Mouse (Mus musculus) limb, embryonic 14.5 days (tissue): Measurements from ENCODE around the gene Rpl7l1. TPM values are rescaled to one million over a fixed set of nuclear protein-coding genes. Genes with fewer than 3 reads are reported as not detected.

ENCODE experiments used
- ATAC-seq: fragments of 200-750 bp; cut with Nextera tagmentation; 2 replicates; pipeline ENCODE4 v1.8.0; 2017; ENCODE audit warnings: low read depth, moderate number of reproducible peaks, moderate TSS enrichment; ENCODE audit not compliant: low FRiP score
- DNase-seq: peaks from one replicate; pipeline ENCODE4 v3.0.0-alpha.2; 2015; ENCODE audit warnings: low spot score
- H3K27ac ChIP-seq: fragments of 300-500 bp; sonication (generic); replicated peaks from 2 replicates; pipeline ENCODE4 v1.5.1; 2014; ENCODE audit warnings: low read depth, mild to moderate bottlenecking, low read length, moderate library complexity, mixed read lengths
- H3K27me3 ChIP-seq: fragments of 300-500 bp; sonication (generic); 2 replicates; pipeline ENCODE4 v1.6.1; 2014; ENCODE audit warnings: low read length, mixed read lengths; ENCODE audit not compliant: control insufficient read depth, insufficient read depth
- H3K36me3 ChIP-seq: fragments of 300-500 bp; sonication (generic); 2 replicates; pipeline ENCODE4 v1.6.1; 2014; ENCODE audit warnings: mild to moderate bottlenecking, low read length, moderate library complexity, mixed read lengths; ENCODE audit not compliant: control insufficient read depth, insufficient read depth
- H3K4me1 ChIP-seq: fragments of 300-500 bp; sonication (generic); 2 replicates; pipeline ENCODE4 v1.6.1; 2014; ENCODE audit warnings: antibody characterized with exemption, low read length, mixed read lengths; ENCODE audit not compliant: control insufficient read depth, insufficient read depth
- H3K4me2 ChIP-seq: fragments of 300-500 bp; sonication (generic); replicated peaks from 2 replicates; pipeline ENCODE4 v1.6.1; 2014; ENCODE audit warnings: low read depth, mild to moderate bottlenecking, low read length, moderate library complexity; ENCODE audit not compliant: severe bottlenecking
- H3K4me3 ChIP-seq: fragments of 300-500 bp; sonication (generic); replicated peaks from 2 replicates; pipeline ENCODE4 v1.5.1; 2014; ENCODE audit warnings: low read length
- H3K9ac ChIP-seq: fragments of 300-500 bp; sonication (generic); 2 replicates; pipeline ENCODE4 v1.6.1; 2014; ENCODE audit warnings: mild to moderate bottlenecking, low read depth, low read length, moderate library complexity; ENCODE audit not compliant: severe bottlenecking
- H3K9me3 ChIP-seq: fragments of 300-500 bp; sonication (generic); 2 replicates; pipeline ENCODE4 v1.6.1; 2016; ENCODE audit warnings: low read length; ENCODE audit not compliant: control insufficient read depth
- POLR2A ChIP-seq: fragments of 200-500 bp; IDR thresholded peaks from 2 replicates; pipeline ENCODE4 v1.8.0; 2012; ENCODE audit warnings: inconsistent platforms, mild to moderate bottlenecking, moderate library complexity, borderline replicate concordance; ENCODE audit not compliant: insufficient read depth, insufficient read length; ENCODE audit errors: extremely low read depth
- WGBS: fragments of 180-500 bp; shearing (Covaris S2); extraction: QIAGEN DNeasy Blood & Tissue Kit; methylation state at CpG from one replicate; pipeline ENCODE4 v1.1.7; 2014; 5-methylcytosine and 5-hydroxymethylcytosine counted together
- polyA plus RNA-seq, 2 experiments: library from polyadenylated mRNA; depleted of rRNA in 1 of 2; stranded (reverse) in 1 of 2; unstranded in 1 of 2; fragments of >200 nt; fragmentation: Nextera tagmentation in 1 of 2; extraction: Ambion mirVana in 1 of 2; gene quantifications; 2 replicates each; pipeline versions ENCODE4 v1.2.1 to v1.2.3; 2012 to 2014

Rpl7l1 gene
- polyA plus RNA-seq, 2 experiments = 101 to 126 TPM

- no peak overlapping the region for H3K27ac ChIP-seq
- H3K4me3 ChIP-seq = no peak overlapping the region
- DNase-seq (no peak), ATAC-seq (0 out of 2 replicates have a peak, but pooled peaks have one; percentile 19)
- no peaks in the 10 kb centered on the region for H3K27me3 ChIP-seq
- 59% methylated on average over 10 of the region's 10 CpGs for WGBS
- peaks cover 20% of the 10 kb centered on the region for H3K36me3 ChIP-seq
- no peak for TF ChIP-seq POLR2A
- no peak overlapping the region for H3K4me2 ChIP-seq
- H3K9me3 ChIP-seq = no peaks in the 10 kb centered on the region
- no peak overlapping the region for H3K9ac ChIP-seq
- H3K4me1 ChIP-seq = no peaks in the 10 kb centered on the region
Observed at GRCm38 (mm10) chr17:46736160-46736559, 46.3 kb downstream of the Rpl7l1 start.

GRCm38 (mm10) chr17:46735287-46735686 is 47.2 kb downstream of the Rpl7l1 start:
- Histone ChIP-seq H3K9ac (no peak overlapping the region), H3K4me2 (no peak overlapping the region), H3K36me3 (peaks cover 20% of the 10 kb centered on the region), H3K27me3 (no peaks in the 10 kb centered on the region), H3K27ac (no peak overlapping the region), H3K4me1 (no peaks in the 10 kb centered on the region), H3K4me3 (no peak overlapping the region), H3K9me3 (no peaks in the 10 kb centered on the region)
- ATAC-seq (no peak), DNase-seq (no peak)
- TF ChIP-seq POLR2A = no peak
- 87% methylated on average over 7 of the region's 7 CpGs for WGBS

GRCm38 (mm10) chr17:46734055-46734454 is 48.4 kb downstream of the Rpl7l1 start:
- Histone ChIP-seq H3K27me3 (no peaks in the 10 kb centered on the region), H3K4me3 (no peak overlapping the region), H3K4me1 (no peaks in the 10 kb centered on the region), H3K27ac (no peak overlapping the region), H3K36me3 (peaks cover 20% of the 10 kb centered on the region), H3K4me2 (no peak overlapping the region), H3K9me3 (no peaks in the 10 kb centered on the region), H3K9ac (no peak overlapping the region)
- DNase-seq (no peak), ATAC-seq (no peak)
- no peak for TF ChIP-seq POLR2A
- WGBS = 92% methylated on average over 3 of the region's 3 CpGs

GRCm38 (mm10) chr17:46728904-46729318 is 53.6 kb downstream of the Rpl7l1 start, which contains the start of gene Gnmt:
Gene Gnmt, minus strand, starts transcription at chr17:46729168.
- no peak for DNase-seq
- H3K9ac ChIP-seq = 0 out of 2 replicates have a peak within 1 kb of the TSS, but pooled peaks have one; percentile 16
- H3K27me3 ChIP-seq = no peaks in the 10 kb centered on the region
- H3K36me3 ChIP-seq = peaks cover 24% of the 10 kb centered on the region
- 13% methylated on average over 24 of the region's 24 CpGs for WGBS
- no peak for TF ChIP-seq POLR2A
- no peaks in the 10 kb centered on the region for H3K9me3 ChIP-seq
- no peak within 1 kb of the TSS for H3K27ac ChIP-seq
- ATAC-seq = no peak
- peak within 1 kb of the TSS; percentile 15; the same call in 1 of the 2 replicates for H3K4me2 ChIP-seq
- no peaks in the 10 kb centered on the region for H3K4me1 ChIP-seq
- H3K4me3 ChIP-seq = peak within 1 kb of the TSS; percentile 10; the same call in 1 of the 2 replicates

- H3K4me1 ChIP-seq = no peaks in the 10 kb centered on the region
- no peaks in the 10 kb centered on the region for H3K9me3 ChIP-seq
- no peak overlapping the region for H3K27ac ChIP-seq
- no peak overlapping the region for H3K4me3 ChIP-seq
- WGBS = 49% methylated on average over 11 of the region's 11 CpGs
- no peak for TF ChIP-seq POLR2A
- 0 out of 2 replicates have a peak overlapping the region, but pooled peaks have one; percentile 16 for H3K9ac ChIP-seq
- DNase-seq (no peak), ATAC-seq (no peak)
- H3K36me3 ChIP-seq = peaks cover 28% of the 10 kb centered on the region
- H3K4me2 ChIP-seq = peak overlapping the region; percentile 15; the same call in 1 of the 2 replicates
- no peaks in the 10 kb centered on the region for H3K27me3 ChIP-seq
Observed at GRCm38 (mm10) chr17:46728496-46728895, 54.0 kb downstream of the Rpl7l1 start.

- Histone ChIP-seq H3K36me3 (peaks cover 33% of the 10 kb centered on the region), H3K27me3 (no peaks in the 10 kb centered on the region), H3K9ac (no peak overlapping the region), H3K27ac (no peak overlapping the region), H3K4me3 (no peak overlapping the region), H3K4me1 (no peaks in the 10 kb centered on the region), H3K4me2 (no peak overlapping the region), H3K9me3 (no peaks in the 10 kb centered on the region)
- ATAC-seq (no peak), DNase-seq (no peak)
- no peak for TF ChIP-seq POLR2A
- 39% methylated on average over 6 of the region's 6 CpGs for WGBS
Observed at GRCm38 (mm10) chr17:46728021-46728420, 54.5 kb downstream of the Rpl7l1 start.
